Mouse (Mus musculus) forebrain, embryonic 14.5 days (tissue): ENCODE data around the gene Ccdc87. TPM values are rescaled to one million over a fixed set of nuclear protein-coding genes. Genes with fewer than 3 reads are reported as not detected.

Experiments
- polyA plus RNA-seq: library from polyadenylated mRNA; unstranded; fragments of >200 nt; fragmentation: Nextera tagmentation; extraction: Ambion mirVana; gene quantifications from 2 replicates; pipeline ENCODE4 v1.2.1, GENCODE M21; 2014

Ccdc87 gene
- polyA plus RNA-seq, 1 experiment from 2014 or later, result 0.50 TPM

Other genes with a start within 250 kb of the Ccdc87 start
- 12.2 and 12.6 TPM in 2 replicates for gene Lrfn4, start 223.7 kb upstream of the Ccdc87 start, polyA plus RNA-seq
- gene Rce1, start 213.7 kb upstream of the Ccdc87 start, polyA plus RNA-seq, result 57.1 and 57.5 TPM in 2 replicates
- gene Gm960, start 140.7 kb upstream of the Ccdc87 start, polyA plus RNA-seq, result 4.1 and 5.0 TPM in 2 replicates
- gene Sptbn2, start 128.2 kb upstream of the Ccdc87 start, polyA plus RNA-seq, result 25.0 and 31.9 TPM in 2 replicates
- 185 and 194 TPM in 2 replicates for gene Rbm4b, start 82.9 kb upstream of the Ccdc87 start, polyA plus RNA-seq
- 132 and 140 TPM in 2 replicates for gene Rbm4, start 45.5 kb upstream of the Ccdc87 start, polyA plus RNA-seq
- gene Gm21992, start 27.8 kb upstream of the Ccdc87 start, polyA plus RNA-seq, result 9.4 TPM in 2 replicates
- 69.1 and 79.5 TPM in 2 replicates for gene Rbm14, start 27.7 kb upstream of the Ccdc87 start, polyA plus RNA-seq
- gene Ccs, start within 50 bp of the Ccdc87 start, polyA plus RNA-seq, result 34.3 and 40.1 TPM in 2 replicates
- 43.9 and 51.5 TPM in 2 replicates for gene Ctsf, start 15.8 kb downstream of the Ccdc87 start, polyA plus RNA-seq
- 0.78 and 0.88 TPM in 2 replicates for gene Actn3, start 38.5 kb downstream of the Ccdc87 start, polyA plus RNA-seq
- 11.4 and 12.9 TPM in 2 replicates for gene Zdhhc24, start 39.3 kb downstream of the Ccdc87 start, polyA plus RNA-seq
- 9.0 and 14.5 TPM in 2 replicates for gene Bbs1, start 67.3 kb downstream of the Ccdc87 start, polyA plus RNA-seq
- 100.0 and 103 TPM in 2 replicates for gene Dpp3, start 88.9 kb downstream of the Ccdc87 start, polyA plus RNA-seq
- 4.9 and 7.8 TPM in 2 replicates for gene Peli3, start 103.8 kb downstream of the Ccdc87 start, polyA plus RNA-seq
- 145 and 148 TPM in 2 replicates for gene Mrpl11, start 122.8 kb downstream of the Ccdc87 start, polyA plus RNA-seq
- 0.08 and 0.14 TPM in 2 replicates for gene Npas4, start 150.9 kb downstream of the Ccdc87 start, polyA plus RNA-seq
- gene Slc29a2, start 184.5 kb downstream of the Ccdc87 start, polyA plus RNA-seq, result 7.4 and 8.0 TPM in 2 replicates
- 45.4 and 55.1 TPM in 2 replicates for gene B4gat1, start 199.5 kb downstream of the Ccdc87 start, polyA plus RNA-seq
- 1.2 and 1.7 TPM in 2 replicates for gene AC124502.3, start 199.5 kb downstream of the Ccdc87 start, polyA plus RNA-seq
- 56.2 and 56.8 TPM in 2 replicates for gene Brms1, start 202.0 kb downstream of the Ccdc87 start, polyA plus RNA-seq
- 1.3 and 1.4 TPM in 2 replicates for gene Rin1, start 211.1 kb downstream of the Ccdc87 start, polyA plus RNA-seq
- 12.5 and 16.2 TPM in 2 replicates for gene Cd248, start 228.7 kb downstream of the Ccdc87 start, polyA plus RNA-seq
- gene Tmem151a, start 246.2 kb downstream of the Ccdc87 start, polyA plus RNA-seq, result 5.4 and 7.5 TPM in 2 replicates
- gene Yif1a, start 249.2 kb downstream of the Ccdc87 start, polyA plus RNA-seq, result 71.6 and 95.5 TPM in 2 replicates